Mouse (Mus musculus) thymus, adult 2 months (tissue): Measurements from ENCODE around the gene Psma6. TPM values are rescaled to one million over a fixed set of nuclear protein-coding genes. Genes with fewer than 3 reads are reported as not detected.

Experiments used
- DNase-seq: peaks from one replicate; pipeline ENCODE4 v3.0.0; 2021
- H3K27ac ChIP-seq: fragments of 200-500 bp; 2 replicates; pipeline ENCODE4 v1.5.1; 2012; ENCODE audit warnings: low read length, control low read depth; ENCODE audit not compliant: control insufficient read depth, insufficient read depth
- H3K27me3 ChIP-seq: fragments of 200-500 bp; 2 replicates; pipeline ENCODE4 v1.6.1; 2012; ENCODE audit warnings: mild to moderate bottlenecking, low read length, moderate library complexity, mixed read lengths; ENCODE audit not compliant: control insufficient read depth, insufficient read depth
- H3K36me3 ChIP-seq: fragments of 200-500 bp; 2 replicates; pipeline ENCODE4 v1.6.1; 2012; ENCODE audit warnings: mild to moderate bottlenecking, low read length, moderate library complexity; ENCODE audit not compliant: control insufficient read depth, insufficient read depth
- H3K4me1 ChIP-seq: fragments of 200-500 bp; replicated peaks from 2 replicates; pipeline ENCODE4 v1.6.1; 2012; ENCODE audit warnings: low read length; ENCODE audit not compliant: control insufficient read depth, insufficient read depth
- H3K4me3 ChIP-seq: fragments of 200-500 bp; 2 replicates; pipeline ENCODE4 v1.5.1; 2012; ENCODE audit warnings: mild to moderate bottlenecking, low read length, control low read depth, moderate library complexity; ENCODE audit not compliant: control insufficient read depth, insufficient read depth
- CTCF ChIP-seq: fragments of 200-500 bp; IDR thresholded peaks from 2 replicates; pipeline ENCODE4 v1.5.1; 2012; ENCODE audit warnings: mild to moderate bottlenecking, control low read depth, low read length, moderate library complexity, borderline replicate concordance; ENCODE audit not compliant: control insufficient read depth, poor library complexity, insufficient read depth; ENCODE audit errors: extremely low read depth
- POLR2A ChIP-seq: fragments of 200-500 bp; IDR thresholded peaks from 2 replicates; pipeline ENCODE4 v1.6.1; 2012; ENCODE audit warnings: mild to moderate bottlenecking, low read length, control low read depth, moderate library complexity; ENCODE audit not compliant: control insufficient read depth, poor library complexity, insufficient read depth; ENCODE audit errors: extremely low read depth
- WGBS: fragments of 180-500 bp; shearing (Covaris S2); methylation state at CpG from one replicate; pipeline ENCODE4 v1.1.7; 2018; 5-methylcytosine and 5-hydroxymethylcytosine counted together
- polyA plus RNA-seq: library from polyadenylated mRNA; depleted of rRNA; stranded (reverse); fragments of >200 nt; gene quantifications from 2 replicates; pipeline ENCODE4 v1.2.3, GENCODE M21; 2012

Psma6 gene
- polyA plus RNA-seq, 1 experiment: 92.3 TPM

GRCm38 (mm10) chr12:55444031-55444451 lies 60.0 kb downstream of the Psma6 start:
- H3K4me3 ChIP-seq: no peak overlapping the region
- whole genome bisulfite sequencing: 25% methylated on average over 4 of the region's 4 CpGs
- DNase-seq: peak; percentile 66
- no peaks in the 10 kb centered on the region for H3K27me3 ChIP-seq
- TF ChIP-seq POLR2A (no peak), CTCF (no peak)
- no peaks in the 10 kb centered on the region for H3K36me3 ChIP-seq
- H3K4me1 ChIP-seq: peaks cover 64% of the 10 kb centered on the region
- H3K27ac ChIP-seq: peak overlapping the region; percentile 65

GRCm38 (mm10) chr12:55445583-55445982 lies 61.6 kb downstream of the Psma6 start:
- WGBS: 97% methylated on average over 4 of the region's 4 CpGs
- H3K27ac ChIP-seq: no peak overlapping the region
- H3K27me3 ChIP-seq: no peaks in the 10 kb centered on the region
- H3K4me1 ChIP-seq: peaks cover 69% of the 10 kb centered on the region
- H3K4me3 ChIP-seq: no peak overlapping the region
- DNase-seq: no peak
- no peaks in the 10 kb centered on the region for H3K36me3 ChIP-seq
- TF ChIP-seq POLR2A (no peak), CTCF (no peak)

- H3K4me1 ChIP-seq: peaks cover 69% of the 10 kb centered on the region
- no peak for DNase-seq
Observed at GRCm38 (mm10) chr12:55446366-55446745, 62.3 kb downstream of the Psma6 start.

GRCm38 (mm10) chr12:55446746-55447395 lies 62.8 kb downstream of the Psma6 start:
- 1% methylated on average over 13 of the region's 13 CpGs for WGBS
- peaks cover 68% of the 10 kb centered on the region for H3K4me1 ChIP-seq
- peak; percentile 72 for DNase-seq
- H3K4me3 ChIP-seq: no peak overlapping the region
- H3K27ac ChIP-seq: peak overlapping the region; percentile 92
- TF ChIP-seq POLR2A (peak; percentile 50; the same call in 1 of the 2 replicates), CTCF (0 out of 2 replicates have a peak, but pooled peaks have one; percentile 19)
- H3K36me3 ChIP-seq: no peaks in the 10 kb centered on the region
- H3K27me3 ChIP-seq: no peaks in the 10 kb centered on the region

More at GRCm38 (mm10) chr12:55446366-55446745, 62.3 kb downstream of the Psma6 start:
- Histone ChIP-seq H3K27me3 (no peaks in the 10 kb centered on the region), H3K27ac (peak overlapping the region; percentile 92), H3K4me3 (no peak overlapping the region), H3K36me3 (no peaks in the 10 kb centered on the region)
- WGBS: 80% methylated on average over 4 of the region's 4 CpGs
- no peak for TF ChIP-seq CTCF
- no peak for TF ChIP-seq POLR2A

- no peaks in the 10 kb centered on the region for H3K36me3 ChIP-seq
- no peaks in the 10 kb centered on the region for H3K27me3 ChIP-seq
- no peak overlapping the region for H3K4me3 ChIP-seq
- H3K27ac ChIP-seq: peak overlapping the region; percentile 92
- no peak for DNase-seq
- H3K4me1 ChIP-seq: peaks cover 67% of the 10 kb centered on the region
- TF ChIP-seq CTCF (no peak), POLR2A (no peak)
- 56% methylated on average over 11 of the region's 11 CpGs for WGBS
Observed at GRCm38 (mm10) chr12:55447396-55447760, 63.4 kb downstream of the Psma6 start.

GRCm38 (mm10) chr12:55448457-55448856 lies 64.4 kb downstream of the Psma6 start:
- whole genome bisulfite sequencing: 91% methylated on average over 2 of the region's 2 CpGs
- H3K4me1 ChIP-seq: peaks cover 56% of the 10 kb centered on the region

More at GRCm38 (mm10) chr12:55448457-55448856, 64.4 kb downstream of the Psma6 start:
- H3K27me3 ChIP-seq: no peaks in the 10 kb centered on the region
- no peak overlapping the region for H3K4me3 ChIP-seq
- TF ChIP-seq POLR2A (no peak), CTCF (no peak)
- no peak for DNase-seq
- H3K36me3 ChIP-seq: no peaks in the 10 kb centered on the region
- no peak overlapping the region for H3K27ac ChIP-seq
